Mouse (Mus musculus) left cerebral cortex, postnatal 10 days (tissue): ENCODE measurements around the gene Rpl10l. TPM values are rescaled to one million over a fixed set of nuclear protein-coding genes. Genes with fewer than 3 reads are reported as not detected.

Experiments
- DNase-seq, 2 experiments: peaks; one replicate each; pipeline ENCODE4 v3.0.0; 2021 to 2022; ENCODE audit warnings: low spot score in 2 of 2, mixed read lengths in 1 of 2; ENCODE audit errors: extremely low spot score in 1 of 2
- intact Hi-C: fragments of 180-260 bp; cut with DNase I; formaldehyde crosslinking; loops from one replicate; pipeline ENCODE4 v1.15.1; 2025
- total RNA-seq, 2 experiments: library from RNA; stranded (reverse); gene quantifications; 2 replicates each; pipeline ENCODE4 v1.2.3; 2021

Rpl10l gene
- not detected for total RNA-seq

DNA sequence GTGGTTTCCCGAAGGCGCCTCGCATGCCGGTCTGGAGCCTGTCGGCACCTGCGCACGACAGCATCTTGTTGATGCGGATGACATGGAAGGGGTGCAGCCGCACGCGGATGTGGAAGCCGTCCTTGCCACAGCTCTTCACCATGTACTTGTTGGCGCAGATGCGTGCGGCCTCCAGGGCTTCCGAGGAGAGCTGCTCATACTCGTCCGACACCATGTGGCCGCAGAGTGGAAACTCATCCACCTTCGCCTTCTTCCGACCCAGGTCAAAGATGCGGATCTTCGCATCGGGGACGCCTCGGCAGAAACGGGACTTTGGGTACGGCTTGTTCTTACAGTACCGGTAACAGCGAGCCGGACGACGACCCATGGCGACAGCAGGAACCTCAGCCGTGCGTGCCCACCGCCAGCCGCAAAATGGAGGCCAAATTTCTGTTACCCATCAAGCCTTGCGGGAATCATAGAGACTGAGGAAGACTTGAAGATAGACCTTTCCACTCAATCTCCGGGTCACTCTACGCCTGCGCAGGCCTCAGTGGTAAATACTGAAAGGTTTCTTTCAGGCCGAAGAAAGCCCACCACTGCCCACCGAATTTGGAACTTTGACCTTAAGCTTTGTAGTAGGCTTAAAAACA is at the start of gene Rpl10l:
Gene Rpl10l (minus strand): TSS at position 411 of the 632 bp plus-strand sequence.
- DNase-seq = no peak
- intact Hi-C loops = no loop called here

DNA sequence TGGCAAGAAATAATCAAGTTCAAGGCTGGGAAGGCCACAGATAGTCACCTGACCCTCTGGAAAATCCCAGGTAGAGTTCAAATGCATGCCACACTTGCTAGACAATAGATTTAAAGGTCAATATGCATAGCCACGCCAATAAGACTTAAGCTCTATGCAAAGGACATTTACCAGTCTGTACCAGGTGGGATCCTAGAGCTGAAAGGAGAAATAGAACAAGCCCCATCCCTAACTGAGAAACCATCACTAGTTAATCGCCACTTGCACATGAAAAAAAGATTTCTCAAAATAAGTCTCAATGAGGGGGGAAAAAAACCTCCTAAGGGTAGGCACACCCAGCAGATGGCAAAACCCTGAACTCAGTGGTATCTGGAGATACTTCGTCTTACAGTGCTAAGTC is 8.3 kb downstream of the Rpl10l start:
- DNase-seq = no peak
- intact Hi-C loops = no loop called here

DNA sequence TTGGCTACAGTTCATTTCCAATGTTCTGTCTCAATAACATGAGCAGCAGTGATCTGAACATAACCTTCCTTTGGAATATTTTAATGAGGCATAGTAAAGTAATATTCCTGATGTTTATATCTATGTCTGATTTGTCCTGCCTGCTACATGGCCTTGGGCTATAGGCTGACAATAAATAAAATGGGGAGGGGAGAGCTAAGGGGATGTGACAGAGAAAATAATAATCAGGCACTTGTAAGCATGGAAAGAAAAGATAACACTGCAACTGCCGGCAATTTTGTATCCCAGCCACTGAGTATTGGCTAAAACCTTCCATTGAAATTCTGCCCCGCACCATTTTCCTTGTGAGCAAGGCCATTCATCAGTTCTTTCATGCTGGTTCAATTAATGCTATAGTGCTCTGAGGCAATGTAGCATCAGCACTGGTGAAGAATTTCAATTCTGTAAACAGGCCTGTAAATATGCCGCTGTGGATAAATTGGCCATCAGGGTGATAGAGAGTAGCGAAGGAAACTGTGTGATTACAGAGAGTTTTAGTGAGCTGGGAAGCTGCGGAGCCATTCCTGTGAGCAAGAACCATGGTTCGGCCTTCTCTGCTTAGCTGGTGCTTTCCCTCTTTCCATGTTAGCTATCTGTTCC is 38.6 kb downstream of the Rpl10l start:
- intact Hi-C loops = no loop called here
- no peak for DNase-seq

GRCm38 (mm10) chr12:66234158-66234557 is 50.0 kb downstream of the Rpl10l start:
- no peak for DNase-seq
- intact Hi-C loops = no loop called here
